Mouse (Mus musculus) stomach, embryonic 15.5 days (tissue): ENCODE data around the gene Acaa1b. TPM values are rescaled to one million over a fixed set of nuclear protein-coding genes. Genes with fewer than 3 reads are reported as not detected.

ENCODE experiments used
- ATAC-seq: fragments of 200-750 bp; cut with Nextera tagmentation; 2 replicates; pipeline ENCODE4 v1.8.0; 2017; ENCODE audit warnings: low read depth, moderate number of reproducible peaks, moderate TSS enrichment; ENCODE audit not compliant: insufficient read depth, low FRiP score
- H3K27ac ChIP-seq: fragments of 300-500 bp; sonication (generic); 2 replicates; pipeline ENCODE4 v1.5.1; 2015; ENCODE audit warnings: mild to moderate bottlenecking, inconsistent platforms
- H3K27me3 ChIP-seq: fragments of 300-500 bp; sonication (generic); replicated peaks from 2 replicates; pipeline ENCODE4 v1.6.1; 2015; ENCODE audit warnings: inconsistent platforms
- H3K36me3 ChIP-seq: fragments of 300-500 bp; sonication (generic); 2 replicates; pipeline ENCODE4 v1.6.1; 2015; ENCODE audit warnings: inconsistent platforms
- H3K4me1 ChIP-seq: fragments of 300-500 bp; sonication (generic); 2 replicates; pipeline ENCODE4 v1.6.1; 2015; ENCODE audit warnings: inconsistent platforms
- H3K4me2 ChIP-seq: fragments of 300-500 bp; sonication (generic); 2 replicates; pipeline ENCODE4 v1.6.1; 2015; ENCODE audit warnings: mild to moderate bottlenecking, inconsistent platforms
- H3K4me3 ChIP-seq: fragments of 300-500 bp; sonication (generic); replicated peaks from 2 replicates; pipeline ENCODE4 v1.5.1; 2015; ENCODE audit warnings: inconsistent platforms
- H3K9ac ChIP-seq: fragments of 300-500 bp; sonication (generic); 2 replicates; pipeline ENCODE4 v1.6.1; 2015; ENCODE audit warnings: inconsistent platforms
- H3K9me3 ChIP-seq: fragments of 300-500 bp; sonication (generic); 2 replicates; pipeline ENCODE4 v1.6.1; 2016; ENCODE audit warnings: inconsistent platforms
- WGBS: fragments of 180-500 bp; shearing (Covaris S2); methylation state at CpG from one replicate; pipeline ENCODE4 v1.1.7; 2015; 5-methylcytosine and 5-hydroxymethylcytosine counted together
- polyA plus RNA-seq: library from polyadenylated mRNA; unstranded; fragments of >200 nt; fragmentation: Nextera tagmentation; extraction: Ambion mirVana; gene quantifications from 2 replicates; pipeline ENCODE4 v1.2.1, GENCODE M21; 2015

Gene Acaa1b
- polyA plus RNA-seq, 1 experiment from 2014 or later: 2.3 TPM

DNA sequence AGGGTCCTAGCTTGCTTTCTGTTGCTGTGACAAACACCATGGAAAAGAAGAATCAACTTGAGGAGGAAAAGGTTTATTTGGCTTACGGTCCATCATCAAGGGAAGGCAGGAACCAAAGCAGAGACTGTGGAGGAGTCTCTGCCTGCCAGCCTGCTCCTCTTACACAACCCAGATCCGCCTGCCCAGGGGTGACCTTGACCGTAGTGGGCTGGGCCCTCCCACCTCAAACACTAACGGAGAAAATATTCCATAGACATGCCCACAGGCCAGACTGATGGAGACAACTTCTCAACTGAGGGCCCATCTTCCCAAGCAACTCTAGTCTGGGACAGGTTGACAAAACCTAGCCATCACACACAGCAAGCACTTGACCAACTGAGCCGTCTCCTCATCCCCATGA is 14.8 kb downstream of the Acaa1b start:
- H3K4me2 ChIP-seq: no peak overlapping the region
- no peaks in the 10 kb centered on the region for H3K36me3 ChIP-seq
- no peak overlapping the region for H3K9ac ChIP-seq
- H3K9me3 ChIP-seq: no peaks in the 10 kb centered on the region
- H3K27me3 ChIP-seq: no peaks in the 10 kb centered on the region
- ATAC-seq: no peak
- H3K27ac ChIP-seq: no peak overlapping the region
- H3K4me1 ChIP-seq: no peaks in the 10 kb centered on the region
- no peak overlapping the region for H3K4me3 ChIP-seq
- 76% methylated on average over 5 of the region's 5 CpGs for WGBS

DNA sequence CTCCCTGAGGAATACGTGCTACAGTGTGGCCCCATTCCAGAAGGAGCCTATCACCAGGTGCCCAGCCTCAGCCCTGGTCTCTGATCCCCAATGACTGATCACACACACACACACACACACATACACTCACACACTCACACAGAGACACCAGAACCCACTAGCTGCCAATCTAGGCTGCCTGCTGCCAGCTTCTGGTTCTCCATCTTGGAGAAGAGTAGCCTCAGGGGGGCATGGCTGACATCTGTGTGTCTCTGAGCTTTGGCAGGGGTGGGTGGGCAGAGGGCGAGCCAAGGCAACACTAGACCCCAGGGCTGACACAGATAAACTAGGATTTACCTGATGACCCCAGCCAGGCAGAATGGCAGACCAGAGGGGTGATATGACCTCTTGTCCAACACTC is 18.1 kb downstream of the Acaa1b start:
- no peak for ATAC-seq
- WGBS: 77% methylated on average over 2 of the region's 2 CpGs
- no peak overlapping the region for H3K4me2 ChIP-seq
- no peaks in the 10 kb centered on the region for H3K36me3 ChIP-seq
- no peaks in the 10 kb centered on the region for H3K9me3 ChIP-seq
- H3K27ac ChIP-seq: no peak overlapping the region
- no peak overlapping the region for H3K9ac ChIP-seq
- no peaks in the 10 kb centered on the region for H3K4me1 ChIP-seq
- H3K4me3 ChIP-seq: no peak overlapping the region
- no peaks in the 10 kb centered on the region for H3K27me3 ChIP-seq

DNA sequence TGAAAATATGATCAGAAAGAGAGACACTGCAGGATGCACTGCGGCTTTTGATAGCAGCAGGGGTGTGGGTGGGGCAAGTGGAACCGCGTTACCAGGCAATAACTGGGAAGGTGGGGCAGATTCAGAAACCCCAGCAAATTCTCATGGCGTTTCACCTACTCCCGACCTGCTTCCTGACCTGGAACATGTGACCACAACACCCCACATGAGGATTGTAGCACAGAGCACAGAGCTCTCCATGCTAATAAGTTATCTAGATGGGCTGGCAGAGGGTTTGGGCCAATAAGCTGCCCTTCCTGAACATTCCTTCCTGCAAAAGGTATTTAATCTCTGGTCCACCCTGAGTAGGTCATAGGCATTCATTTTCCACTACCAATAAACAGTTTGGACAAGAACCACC is 26.2 kb downstream of the Acaa1b start:
- Histone ChIP-seq H3K36me3 (no peaks in the 10 kb centered on the region), H3K4me3 (no peak overlapping the region), H3K4me1 (no peaks in the 10 kb centered on the region), H3K27me3 (no peaks in the 10 kb centered on the region), H3K4me2 (no peak overlapping the region), H3K9me3 (no peaks in the 10 kb centered on the region), H3K27ac (no peak overlapping the region), H3K9ac (no peak overlapping the region)
- ATAC-seq: no peak
- WGBS: 30% methylated on average over 5 of the region's 5 CpGs

DNA sequence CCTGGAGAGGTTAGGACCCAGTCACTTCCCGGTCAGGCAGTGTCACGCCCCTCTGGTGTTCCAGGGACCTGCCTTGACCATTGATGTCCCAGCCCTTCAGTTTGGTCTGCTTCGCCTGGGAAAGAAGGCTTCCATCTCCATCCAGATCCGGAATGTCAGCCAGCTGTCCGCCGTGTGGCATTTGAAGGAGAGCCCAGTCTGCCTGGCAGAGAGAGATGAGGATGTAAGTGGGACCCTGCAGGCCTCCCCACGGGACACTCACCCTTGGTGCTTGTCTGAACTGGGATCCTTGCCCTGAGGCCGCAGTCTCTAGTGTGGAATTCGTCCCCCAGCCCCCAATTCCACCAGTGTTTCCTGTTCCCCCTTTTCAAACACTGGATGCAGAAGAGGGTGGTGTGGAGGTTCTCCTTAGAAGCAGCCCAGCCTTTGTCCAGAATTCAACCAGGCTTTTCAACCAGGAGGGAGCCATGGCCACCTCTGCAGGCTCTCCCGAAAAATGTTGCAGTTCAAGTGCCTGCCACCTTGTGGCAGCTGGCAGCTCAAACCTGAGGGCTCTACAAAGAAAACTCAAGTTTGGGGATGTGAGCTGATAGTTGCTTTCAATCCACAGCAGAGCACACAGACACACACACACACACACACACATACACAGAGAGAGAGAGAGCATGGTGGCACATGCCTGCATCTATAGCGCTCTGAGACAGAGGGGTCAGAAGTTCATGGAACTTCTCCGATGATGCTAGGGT is 28.3 kb downstream of the Acaa1b start:
- Histone ChIP-seq H3K36me3 (no peaks in the 10 kb centered on the region), H3K4me2 (no peak overlapping the region), H3K27me3 (no peaks in the 10 kb centered on the region), H3K4me1 (no peaks in the 10 kb centered on the region), H3K9ac (no peak overlapping the region), H3K27ac (no peak overlapping the region), H3K4me3 (no peak overlapping the region), H3K9me3 (no peaks in the 10 kb centered on the region)
- WGBS: 71% methylated on average over 12 of the region's 12 CpGs
- no peak for ATAC-seq

DNA sequence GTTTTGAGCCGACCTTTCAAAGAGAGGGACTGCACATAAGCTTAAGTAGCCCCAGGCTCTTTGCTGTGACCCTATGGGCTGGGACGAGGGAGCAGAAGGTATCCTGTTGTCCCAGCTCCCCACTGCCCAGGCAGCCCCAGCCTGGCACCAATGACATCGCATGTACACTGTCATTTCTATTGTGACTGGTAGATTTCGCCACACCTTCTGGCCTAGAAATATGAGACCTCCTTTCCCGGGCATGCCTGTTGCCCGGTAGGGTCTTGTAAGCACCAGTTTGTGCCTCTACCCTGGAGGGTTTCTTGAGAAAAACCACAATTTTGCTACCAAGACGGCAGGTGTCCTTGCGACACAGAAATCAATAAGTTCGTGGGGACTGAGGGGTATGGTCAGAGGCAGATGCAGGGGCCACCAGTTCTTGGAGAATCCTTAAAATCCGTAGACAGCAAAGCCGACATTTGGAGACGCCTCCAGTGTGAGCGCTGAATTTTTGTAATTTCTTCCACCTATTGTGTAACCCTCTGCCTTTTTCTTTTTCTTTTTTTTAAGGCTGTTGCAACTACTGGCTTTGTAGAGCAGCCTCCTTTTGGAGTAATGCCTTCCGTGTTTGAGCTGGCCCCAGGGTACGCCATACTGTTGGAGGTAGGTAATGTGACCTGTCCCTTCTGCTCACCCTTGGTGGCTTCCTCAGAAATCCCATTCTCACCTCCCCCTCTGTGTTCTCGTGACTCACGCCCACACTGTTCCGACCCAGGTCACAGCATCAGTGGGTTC is 34.1 kb downstream of the Acaa1b start:
- Histone ChIP-seq H3K9me3 (no peaks in the 10 kb centered on the region), H3K4me2 (no peak overlapping the region), H3K4me3 (no peak overlapping the region), H3K9ac (no peak overlapping the region), H3K27ac (no peak overlapping the region), H3K4me1 (no peaks in the 10 kb centered on the region), H3K27me3 (no peaks in the 10 kb centered on the region), H3K36me3 (no peaks in the 10 kb centered on the region)
- 78% methylated on average over 18 of the region's 18 CpGs for WGBS
- no peak for ATAC-seq

DNA sequence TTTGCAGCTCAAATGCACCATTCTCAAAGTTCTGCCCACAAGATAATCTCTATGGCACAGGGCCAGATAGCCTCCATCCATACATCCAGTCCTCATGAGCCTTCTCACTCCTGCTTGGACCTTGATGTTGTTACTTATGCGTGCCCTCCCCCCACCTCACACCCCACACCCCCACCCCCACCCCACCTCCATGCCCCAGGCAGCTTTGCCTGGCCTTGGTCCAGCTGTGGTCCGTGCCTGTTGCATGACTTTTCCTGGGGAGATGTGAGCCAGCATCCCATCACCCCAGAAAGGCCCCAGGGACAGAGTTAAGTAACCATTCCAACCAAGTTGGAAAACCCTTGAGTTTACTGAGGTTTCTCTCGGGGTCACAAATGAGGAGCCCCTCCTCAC is 36.7 kb downstream of the Acaa1b start:
- no peak overlapping the region for H3K4me2 ChIP-seq
- no peak overlapping the region for H3K9ac ChIP-seq

DNA sequence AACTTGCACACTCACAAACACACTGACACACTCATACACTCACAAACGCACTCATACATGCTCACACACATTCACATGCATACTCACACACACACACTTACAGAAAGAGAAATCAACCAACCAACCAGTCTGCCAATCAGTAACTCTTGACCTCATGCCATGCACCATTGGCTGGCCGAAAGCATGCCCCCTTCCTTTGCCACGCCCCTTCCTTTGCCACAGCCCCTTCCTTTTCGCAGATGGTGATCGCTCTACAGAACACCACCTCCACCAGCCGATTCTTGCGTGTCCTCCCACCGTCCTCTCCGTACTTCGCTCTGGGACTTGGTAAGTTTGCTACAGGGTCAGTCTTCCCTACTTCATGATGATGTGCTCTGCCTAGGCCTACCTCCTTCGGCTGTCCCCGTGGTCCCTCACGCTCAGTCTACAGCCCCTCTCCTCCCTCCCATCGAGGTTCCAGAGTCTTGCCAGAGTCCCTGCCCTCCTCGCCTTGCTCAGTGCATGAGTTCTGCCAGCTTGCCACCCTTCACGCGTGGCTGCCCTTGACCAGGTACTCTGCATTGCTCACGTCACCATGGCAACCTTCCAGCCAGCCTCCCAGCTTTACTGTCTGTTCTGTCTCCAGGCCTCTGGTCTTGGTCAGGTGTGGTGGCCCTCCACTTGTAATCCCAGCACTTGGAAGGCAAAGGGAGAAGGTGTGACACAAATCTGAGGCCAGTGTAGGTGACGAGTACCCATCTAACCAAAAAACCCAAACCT is 37.3 kb downstream of the Acaa1b start:
- no peaks in the 10 kb centered on the region for H3K27me3 ChIP-seq
- 86% methylated on average over 19 of the region's 19 CpGs for WGBS
- H3K4me1 ChIP-seq: no peaks in the 10 kb centered on the region
- no peak overlapping the region for H3K4me3 ChIP-seq
- no peak overlapping the region for H3K9ac ChIP-seq
- H3K4me2 ChIP-seq: no peak overlapping the region
- no peak for ATAC-seq
- H3K36me3 ChIP-seq: no peaks in the 10 kb centered on the region
- H3K9me3 ChIP-seq: no peaks in the 10 kb centered on the region
- H3K27ac ChIP-seq: no peak overlapping the region

More for the DNA sequence above, 36.7 kb downstream of the Acaa1b start:
- Histone ChIP-seq H3K9me3 (no peaks in the 10 kb centered on the region), H3K4me1 (no peaks in the 10 kb centered on the region), H3K27me3 (no peaks in the 10 kb centered on the region), H3K4me3 (no peak overlapping the region), H3K27ac (no peak overlapping the region), H3K36me3 (no peaks in the 10 kb centered on the region)
- no peak for ATAC-seq
- 50% methylated on average over 3 of the region's 3 CpGs for WGBS

DNA sequence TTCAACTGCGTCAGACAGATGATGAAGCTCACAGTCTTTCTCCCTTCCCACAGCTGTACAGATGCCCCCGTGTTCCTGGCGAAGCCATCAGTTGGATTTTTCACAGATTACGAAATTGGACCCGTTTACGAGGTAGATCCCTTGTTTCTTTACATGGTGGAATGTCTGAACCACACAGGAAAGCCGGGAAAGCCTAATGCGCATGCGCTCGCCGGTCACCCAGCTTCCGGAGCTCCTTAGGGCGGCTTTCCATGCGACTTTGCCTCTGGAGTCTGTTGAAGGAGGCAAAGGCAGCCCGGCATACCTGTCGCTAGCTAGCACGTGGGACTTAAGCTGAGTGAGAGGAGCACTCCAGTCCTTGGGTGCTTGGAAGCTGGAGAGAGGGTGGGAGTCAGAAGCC is 42.0 kb downstream of the Acaa1b start:
- Histone ChIP-seq H3K27me3 (no peaks in the 10 kb centered on the region), H3K36me3 (no peaks in the 10 kb centered on the region), H3K4me1 (no peaks in the 10 kb centered on the region; the same call in 1 of the 2 replicates), H3K9ac (no peak overlapping the region), H3K4me3 (no peak overlapping the region), H3K4me2 (no peak overlapping the region), H3K9me3 (no peaks in the 10 kb centered on the region), H3K27ac (no peak overlapping the region)
- 82% methylated on average over 17 of the region's 17 CpGs for WGBS
- ATAC-seq: no peak

DNA sequence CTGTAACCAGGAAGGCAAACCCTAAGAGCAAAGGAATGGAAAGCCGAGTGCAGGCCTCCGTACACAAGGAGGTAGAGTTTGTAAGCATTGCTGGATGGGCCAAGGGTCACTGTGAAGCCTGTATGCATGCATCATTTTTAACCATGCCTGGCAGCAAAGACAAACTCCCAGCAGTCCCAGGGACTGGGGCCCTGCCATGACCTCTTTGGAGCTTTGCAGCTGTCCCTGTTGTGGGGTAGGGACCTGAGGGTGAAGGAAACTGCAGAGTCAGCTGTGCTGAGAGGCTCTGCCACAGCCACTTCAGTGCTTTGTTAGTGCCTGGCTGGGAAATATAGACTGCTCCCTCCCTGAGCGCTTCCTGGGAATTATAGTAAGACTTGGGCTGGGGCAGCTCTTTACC is 46.3 kb downstream of the Acaa1b start:
- H3K27me3 ChIP-seq: no peaks in the 10 kb centered on the region
- no peaks in the 10 kb centered on the region; the same call in 1 of the 2 replicates for H3K4me1 ChIP-seq
- H3K27ac ChIP-seq: peak overlapping the region; percentile 7; the same call in 1 of the 2 replicates
- H3K4me2 ChIP-seq: no peak overlapping the region
- H3K9ac ChIP-seq: no peak overlapping the region
- H3K4me3 ChIP-seq: no peak overlapping the region
- ATAC-seq: peak; percentile 58; the same call in 1 of the 2 replicates
- H3K36me3 ChIP-seq: no peaks in the 10 kb centered on the region
- H3K9me3 ChIP-seq: no peaks in the 10 kb centered on the region
- WGBS: 43% methylated on average over 3 of the region's 3 CpGs

DNA sequence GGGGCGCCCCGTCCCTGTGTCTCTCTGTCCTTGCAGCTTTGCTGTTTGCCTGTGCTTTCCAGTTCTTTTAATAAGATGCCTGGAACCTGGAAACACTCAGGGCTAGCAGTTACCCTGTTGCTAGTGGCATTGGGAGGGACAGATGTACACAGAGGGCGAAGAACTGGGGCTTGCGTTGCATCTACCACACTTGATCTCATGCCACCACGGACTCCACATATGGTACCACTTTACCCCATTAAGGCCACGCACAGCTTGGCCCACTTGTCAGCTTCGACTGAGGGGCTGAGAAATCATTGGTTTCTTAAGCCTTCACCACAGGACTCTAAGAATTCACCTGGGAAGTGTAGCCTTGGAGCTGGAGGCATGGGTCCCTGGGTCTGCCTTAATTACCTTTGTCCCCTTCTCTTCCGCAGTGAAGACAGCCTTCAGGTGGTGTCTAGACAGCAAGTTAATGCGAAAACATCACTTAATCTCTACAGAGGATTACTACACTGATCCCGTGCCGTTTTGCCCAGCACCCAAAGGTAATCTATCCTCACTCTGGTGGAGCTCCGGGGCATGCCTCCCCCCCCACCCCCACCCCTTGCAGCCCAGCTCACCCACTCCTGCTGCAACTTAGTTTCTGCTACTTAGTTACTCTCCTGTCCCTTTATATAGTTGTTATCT is 47.1 kb downstream of the Acaa1b start:
- Histone ChIP-seq H3K27me3 (no peaks in the 10 kb centered on the region), H3K9ac (no peak overlapping the region), H3K36me3 (no peaks in the 10 kb centered on the region), H3K4me1 (no peaks in the 10 kb centered on the region; the same call in 1 of the 2 replicates), H3K9me3 (no peaks in the 10 kb centered on the region), H3K4me2 (no peak overlapping the region), H3K4me3 (no peak overlapping the region), H3K27ac (no peak overlapping the region)
- no peak for ATAC-seq
- WGBS: 58% methylated on average over 12 of the region's 12 CpGs

DNA sequence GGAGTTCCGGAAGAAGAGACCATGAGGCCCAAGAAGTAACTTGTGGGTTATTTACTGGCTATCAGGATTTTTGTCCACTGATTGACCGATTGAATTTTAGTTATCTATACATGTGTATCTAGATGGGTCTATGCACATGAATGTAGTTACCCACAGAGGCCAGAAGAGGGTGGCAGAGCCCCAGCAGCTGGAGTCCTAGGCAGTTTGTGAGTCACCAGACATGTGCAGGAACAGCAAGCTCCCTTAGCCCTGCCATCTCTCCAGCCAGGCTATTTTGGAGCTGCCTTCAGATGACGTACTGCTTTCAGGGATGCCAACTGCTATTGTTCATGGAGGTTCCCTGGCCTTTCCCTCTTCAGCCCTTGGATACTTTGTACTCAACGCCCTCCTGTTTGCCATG is 49.3 kb downstream of the Acaa1b start:
- no peak for ATAC-seq
- WGBS: 87% methylated on average over 4 of the region's 4 CpGs
- H3K4me3 ChIP-seq: no peak overlapping the region

More for the DNA sequence above, 49.3 kb downstream of the Acaa1b start:
- Histone ChIP-seq H3K36me3 (no peaks in the 10 kb centered on the region), H3K27me3 (no peaks in the 10 kb centered on the region), H3K27ac (no peak overlapping the region), H3K9ac (no peak overlapping the region), H3K9me3 (no peaks in the 10 kb centered on the region), H3K4me1 (peaks cover 6% of the 10 kb centered on the region), H3K4me2 (no peak overlapping the region)
